Mouse (Mus musculus): ENCODE results near the gene Rnasek.

The Rnasek gene

DNA sequence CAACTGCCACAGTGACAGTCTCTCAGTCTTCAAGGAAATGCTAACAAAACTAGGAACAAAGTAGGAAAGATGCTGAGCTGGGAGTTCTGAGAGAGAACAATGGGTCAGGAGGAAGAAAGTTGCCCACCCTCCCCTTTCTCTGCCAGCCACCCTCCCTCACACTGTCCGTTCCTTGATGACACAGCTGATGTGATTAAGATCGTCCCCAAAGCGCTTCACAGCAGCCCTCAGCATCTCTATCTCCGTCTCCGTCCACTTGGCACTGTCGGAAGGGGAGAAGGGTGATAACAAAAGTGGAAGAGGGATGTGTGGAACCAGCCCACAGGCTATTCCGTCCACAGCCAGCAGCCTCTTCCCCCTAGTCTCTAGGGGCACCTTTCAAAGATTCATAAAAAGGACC lies 2.9 kb downstream of the Rnasek start:
- no peak for DNase-seq (ENCODE audit: low spot score)

DNA sequence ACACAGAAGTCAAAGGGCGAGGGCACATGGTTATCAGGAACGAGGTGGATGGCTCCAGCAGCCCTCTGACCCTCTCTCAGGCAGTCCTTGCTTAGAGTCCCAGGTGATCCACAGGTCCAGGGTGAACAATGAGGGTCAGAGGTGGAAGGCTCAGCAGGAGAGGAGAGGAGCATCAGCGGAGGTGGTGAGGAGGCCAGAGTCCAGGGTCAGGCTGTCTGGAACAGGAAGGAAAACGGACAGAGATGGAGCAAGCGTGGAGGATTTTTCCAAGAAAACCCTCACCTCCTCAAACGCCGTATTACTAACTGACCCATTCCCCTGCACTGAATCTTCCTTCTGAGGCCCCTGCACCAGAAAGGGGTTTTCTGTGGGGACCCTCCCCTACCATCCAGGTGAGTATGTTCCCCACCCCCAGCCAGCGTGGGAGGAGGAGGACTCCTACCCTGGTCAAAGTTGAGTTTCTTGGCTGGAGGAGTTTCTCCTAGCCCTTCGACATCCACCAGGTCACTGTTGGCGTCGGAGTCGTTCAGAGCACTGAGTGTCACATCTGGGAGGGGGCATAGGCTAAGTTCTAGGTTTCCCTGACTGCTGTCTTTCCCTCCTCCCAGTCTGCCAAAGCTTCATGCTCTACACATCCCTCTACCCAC lies 4.3 kb downstream of the Rnasek start:
- DNase-seq (ENCODE audit: low spot score) = no peak

DNA sequence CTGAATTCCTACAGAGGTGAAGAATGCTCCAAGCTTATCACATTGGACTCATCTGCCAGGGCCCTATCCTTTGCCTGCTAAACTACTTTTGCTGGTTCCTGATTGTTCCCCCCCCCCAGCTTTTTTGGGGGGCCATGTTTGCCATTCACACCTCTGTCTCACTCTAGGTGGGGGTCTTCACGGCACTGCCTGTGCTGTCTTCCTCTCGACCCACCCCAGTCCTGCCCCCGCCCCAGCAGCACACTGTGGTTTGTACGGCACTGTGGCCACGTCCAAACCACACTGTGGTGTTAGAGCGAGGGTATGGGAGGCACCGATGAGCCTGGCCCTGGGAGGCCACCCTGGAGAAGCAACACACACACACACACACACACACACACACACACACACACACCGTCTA lies 5.1 kb downstream of the Rnasek start:
- DNase-seq (ENCODE audit: low spot score) = no peak

DNA sequence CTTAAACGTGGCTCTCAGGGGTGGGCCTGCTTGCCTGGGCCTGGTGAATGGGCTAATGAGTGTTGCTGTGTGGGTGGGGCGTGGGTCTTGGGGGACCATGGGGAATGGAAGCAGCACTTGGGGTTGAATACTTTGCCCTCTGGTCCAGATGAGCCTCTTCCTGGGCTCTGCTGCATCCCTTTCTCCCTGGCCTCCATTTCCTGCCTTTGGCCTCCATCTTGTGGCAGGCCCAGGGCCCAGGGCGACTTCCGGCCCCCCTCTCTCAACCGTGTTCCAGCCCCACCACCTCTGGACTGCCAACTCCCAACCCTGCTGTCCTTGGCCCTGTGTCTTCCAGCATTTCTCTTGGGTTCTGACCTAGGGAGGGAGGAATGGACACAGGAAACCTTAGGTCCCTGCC lies 5.6 kb downstream of the Rnasek start:
- no peak for DNase-seq (ENCODE audit: low spot score)

DNA sequence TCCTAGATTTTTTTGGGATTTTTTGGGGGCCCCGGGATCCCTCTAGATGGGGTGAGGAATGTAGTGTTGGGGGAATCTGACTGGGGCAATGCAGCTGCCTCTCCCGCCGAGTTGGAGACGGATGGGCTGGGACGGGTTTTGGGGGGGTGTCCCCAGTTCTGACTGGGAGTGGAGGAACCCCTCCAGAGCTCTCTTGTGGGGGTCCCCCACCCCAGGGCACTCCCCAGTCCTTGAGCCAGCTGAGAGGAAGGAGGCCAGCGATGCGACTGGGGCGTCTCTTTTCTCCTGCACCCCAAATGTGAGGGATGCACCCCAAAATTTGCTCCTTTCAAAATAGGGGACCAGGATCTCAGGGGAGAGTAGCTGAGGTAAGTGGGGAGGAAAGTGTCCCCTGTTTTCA lies 6.6 kb downstream of the Rnasek start:
- DNase-seq (ENCODE audit: low spot score) = no peak

DNA sequence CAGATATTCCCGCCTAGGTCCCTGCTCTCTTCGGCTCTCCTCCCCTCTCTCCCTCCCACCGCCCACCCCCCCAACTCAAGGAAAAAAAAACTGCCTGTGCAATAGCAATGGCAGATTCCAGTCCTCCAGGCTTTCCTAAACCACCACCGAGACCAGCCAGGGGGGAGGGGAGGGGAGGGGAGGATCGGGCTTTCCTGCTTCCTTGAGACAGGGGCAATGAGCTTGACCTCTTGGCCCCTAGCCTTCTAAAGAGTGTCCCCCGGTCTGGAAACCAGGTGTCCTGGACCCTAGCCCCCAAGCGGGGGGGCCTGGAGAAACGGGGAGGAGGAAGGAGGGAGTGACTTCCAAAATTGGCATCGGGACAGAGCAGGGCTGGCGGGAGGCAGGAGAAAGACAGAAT lies 7.1 kb downstream of the Rnasek start:
- DNase-seq (ENCODE audit: low spot score) = no peak

DNA sequence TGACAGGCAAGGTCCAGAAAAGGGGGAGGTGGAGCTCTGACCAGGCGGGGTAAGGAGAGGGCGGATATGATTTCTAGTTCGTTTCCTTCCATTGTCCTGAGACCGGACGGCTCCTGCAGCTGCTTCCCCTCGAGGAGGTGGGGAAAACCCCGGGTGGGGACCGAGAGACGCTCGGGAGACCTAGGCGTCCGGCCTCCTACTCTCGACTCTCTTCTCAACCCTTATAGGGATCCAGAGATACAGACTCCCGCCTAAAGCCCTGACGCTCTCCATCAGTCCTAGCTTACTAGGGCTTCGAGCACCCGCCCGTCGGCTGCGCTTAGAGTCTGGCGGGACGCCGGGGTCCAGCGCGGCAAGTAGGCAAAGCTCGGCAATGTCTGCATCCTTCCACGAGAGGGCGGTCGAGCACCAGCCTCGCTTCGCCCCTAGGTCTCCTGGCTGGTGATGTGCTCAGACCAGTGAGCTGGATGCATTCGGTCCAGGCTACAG lies 9.4 kb downstream of the Rnasek start:
- peak; percentile 78 for DNase-seq (ENCODE audit: low spot score)

DNA sequence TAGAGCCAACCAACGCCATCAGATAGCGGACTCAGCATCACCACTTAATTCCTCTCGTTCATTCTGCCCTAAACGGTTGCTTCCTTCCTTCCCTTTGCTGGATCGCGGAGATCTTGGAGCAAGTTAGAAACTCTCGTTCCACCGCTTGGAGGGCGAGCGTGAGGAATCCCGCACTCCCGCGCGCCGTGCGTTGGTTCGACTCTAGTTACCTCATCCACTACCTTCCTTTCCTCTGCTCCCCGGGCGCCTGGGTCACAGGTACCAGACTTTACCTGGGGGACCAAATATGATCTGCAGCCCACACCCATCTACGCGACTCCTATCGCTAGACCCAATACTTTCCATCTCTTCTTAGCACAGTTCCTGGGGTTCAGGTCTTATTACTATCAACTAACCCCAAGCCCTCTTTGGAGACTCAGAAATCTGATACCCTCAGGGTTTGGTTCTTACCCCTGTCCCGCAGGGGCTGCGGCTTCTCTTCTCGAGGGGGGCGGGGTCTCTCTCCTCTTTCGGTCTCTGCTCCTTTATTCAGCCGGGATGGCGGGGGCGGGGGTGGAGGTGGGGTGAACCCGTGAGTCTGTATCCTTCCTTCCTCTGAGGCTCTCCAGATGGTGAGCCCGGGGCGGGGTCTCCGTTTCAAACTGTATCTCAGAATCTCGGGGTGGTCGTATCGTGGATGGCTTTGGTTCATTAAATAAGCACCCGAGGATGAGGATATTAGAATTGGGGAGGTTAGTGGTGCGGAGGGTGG lies 10.2 kb downstream of the Rnasek start, which contains the start of gene Bcl6b:
Bcl6b (minus strand) TSS at position 539 of the 751 bp plus-strand sequence.
- DNase-seq (ENCODE audit: low spot score) = no peak

DNA sequence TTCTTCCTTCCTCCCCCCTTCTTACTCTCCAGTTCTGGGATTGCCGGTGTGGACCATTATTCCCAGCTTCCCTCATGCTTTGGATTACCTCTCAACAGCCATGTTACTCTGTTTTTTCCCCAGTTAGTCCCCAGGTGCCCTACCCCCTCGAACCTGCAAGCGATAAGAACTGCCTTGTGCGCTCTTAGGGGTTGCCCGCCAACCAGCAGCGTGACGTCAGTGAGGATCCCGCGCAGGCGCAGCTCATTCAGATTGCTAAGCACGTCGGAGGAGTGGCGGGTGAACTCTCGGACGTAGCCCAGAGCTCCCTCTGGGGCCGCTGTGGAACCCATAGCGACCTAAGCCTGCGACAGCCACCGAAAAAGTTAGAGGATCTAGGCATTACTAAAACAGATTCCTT lies 10.8 kb downstream of the Rnasek start:
- peak; percentile 87 for DNase-seq (ENCODE audit: low spot score)

DNA sequence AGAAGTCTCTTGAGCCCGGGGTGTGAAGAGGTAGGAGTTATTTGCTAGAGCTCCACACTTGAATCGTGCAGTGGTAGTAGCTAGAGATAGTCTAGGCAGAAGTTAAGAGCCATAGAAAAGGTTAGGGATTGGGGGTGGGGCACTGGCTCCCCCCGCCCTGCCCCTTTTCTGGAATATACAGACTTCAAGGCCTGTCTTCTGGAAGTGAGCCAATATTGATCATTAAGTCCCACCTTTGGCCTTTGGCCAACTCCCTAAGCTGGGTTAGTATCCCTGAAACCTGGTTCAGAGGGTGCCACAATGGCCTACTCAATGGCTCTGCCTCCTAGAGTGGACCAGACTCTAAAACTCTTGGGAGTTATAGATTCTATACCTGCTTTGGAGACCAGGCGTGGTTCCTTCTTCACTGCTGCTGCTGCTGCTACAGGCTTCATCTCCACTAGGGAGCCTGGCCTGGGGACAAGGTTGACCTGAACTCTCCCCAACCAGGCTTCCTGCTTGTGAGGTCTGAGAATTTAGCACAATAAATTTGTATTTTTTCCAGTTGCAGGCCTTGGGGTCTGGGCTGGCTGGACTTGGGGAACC lies 11.9 kb downstream of the Rnasek start:
- DNase-seq (ENCODE audit: low spot score) = no peak

DNA sequence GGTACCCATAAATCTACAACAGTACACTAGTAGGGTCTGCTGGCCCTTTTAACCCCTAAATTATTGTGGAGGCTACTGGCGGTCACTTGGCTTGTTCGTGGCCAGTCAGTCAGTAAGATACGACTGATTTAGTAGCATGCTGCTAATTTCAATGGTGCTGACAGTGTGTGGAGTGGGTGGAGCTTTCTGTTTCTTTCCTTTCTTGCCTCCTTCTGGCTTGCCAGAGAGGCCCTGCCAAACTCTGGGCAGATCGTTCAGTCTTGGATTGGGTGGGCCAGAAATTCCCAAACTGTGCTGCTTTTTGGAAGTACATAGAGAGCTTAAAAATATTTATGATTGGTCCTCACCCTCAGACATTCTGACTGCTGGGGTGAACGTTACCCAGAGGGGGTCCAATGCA lies 12.5 kb downstream of the Rnasek start:
- DNase-seq (ENCODE audit: low spot score) = no peak

DNA sequence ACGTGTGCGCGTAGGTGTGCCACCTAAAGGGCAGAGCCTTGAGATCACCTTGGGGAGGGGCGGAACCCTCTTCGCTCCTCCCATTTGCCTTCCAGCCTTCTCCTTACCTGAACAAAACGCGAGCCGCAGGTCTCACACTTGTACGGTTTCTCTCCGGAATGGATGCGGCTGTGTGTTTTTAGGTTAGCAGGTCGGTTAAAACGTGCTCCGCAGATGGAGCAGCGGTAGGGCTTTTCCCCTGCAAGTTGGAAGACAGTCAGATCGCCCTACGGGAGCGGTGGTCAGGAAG lies 13.1 kb downstream of the Rnasek start:
- no peak for DNase-seq (ENCODE audit: low spot score)

DNA sequence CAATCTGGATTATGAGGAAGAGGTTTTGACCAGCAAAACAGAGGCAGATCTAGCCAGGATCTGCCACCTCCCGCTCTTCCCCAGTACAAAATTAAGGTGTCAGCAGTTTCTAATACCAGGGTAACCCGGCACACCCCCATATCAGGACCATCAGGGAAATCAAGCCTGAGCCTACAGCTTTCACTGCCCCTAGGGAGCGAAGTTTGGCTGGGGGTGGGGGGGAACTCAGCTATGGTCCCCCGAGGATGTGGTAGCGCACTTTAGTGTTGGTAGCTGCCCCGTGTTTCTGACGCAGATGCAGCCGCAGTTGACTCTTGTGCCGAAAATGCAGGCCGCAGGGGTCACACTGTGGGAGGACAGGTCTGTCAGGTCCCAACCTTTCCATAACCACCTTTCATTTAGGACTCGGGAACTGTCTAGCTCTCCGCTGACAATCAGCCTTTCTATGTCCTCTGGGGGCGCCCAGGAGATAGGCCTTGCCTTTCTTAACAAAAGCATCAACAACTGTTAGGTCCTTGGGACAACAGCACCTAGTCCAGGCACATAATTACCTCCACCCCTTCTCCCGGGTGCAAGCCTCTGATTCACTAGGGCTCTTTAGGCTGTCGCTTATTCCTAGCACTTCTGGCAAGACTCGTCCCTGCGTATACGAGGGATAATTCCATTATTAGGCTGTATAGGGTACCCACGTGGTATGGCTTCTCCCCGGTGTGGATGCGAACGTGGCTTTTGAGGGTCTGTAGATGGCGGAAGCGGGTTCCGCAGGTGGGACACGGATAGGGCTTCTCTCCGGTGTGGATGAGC lies 13.6 kb downstream of the Rnasek start:
- no peak for DNase-seq (ENCODE audit: low spot score)

DNA sequence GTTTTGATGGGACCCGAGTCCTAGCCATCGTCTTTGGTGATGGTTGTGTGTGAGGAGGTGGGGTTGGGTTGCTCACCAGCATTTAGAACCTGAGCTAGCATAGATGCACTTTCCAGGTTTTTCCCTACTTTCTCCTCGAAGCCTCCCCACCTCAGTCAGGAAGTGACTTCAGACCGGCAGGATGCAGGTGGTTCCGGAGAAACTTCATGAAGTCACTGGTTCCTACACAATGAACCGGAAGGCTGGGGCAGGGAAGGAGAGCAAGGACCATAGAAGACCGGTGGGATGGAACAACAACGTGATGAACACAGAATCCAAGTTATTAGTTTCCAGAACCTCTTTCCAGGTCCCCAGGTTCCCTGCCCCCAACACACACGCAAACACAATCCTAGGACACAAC lies 15.9 kb downstream of the Rnasek start:
- DNase-seq (ENCODE audit: low spot score) = no peak

DNA sequence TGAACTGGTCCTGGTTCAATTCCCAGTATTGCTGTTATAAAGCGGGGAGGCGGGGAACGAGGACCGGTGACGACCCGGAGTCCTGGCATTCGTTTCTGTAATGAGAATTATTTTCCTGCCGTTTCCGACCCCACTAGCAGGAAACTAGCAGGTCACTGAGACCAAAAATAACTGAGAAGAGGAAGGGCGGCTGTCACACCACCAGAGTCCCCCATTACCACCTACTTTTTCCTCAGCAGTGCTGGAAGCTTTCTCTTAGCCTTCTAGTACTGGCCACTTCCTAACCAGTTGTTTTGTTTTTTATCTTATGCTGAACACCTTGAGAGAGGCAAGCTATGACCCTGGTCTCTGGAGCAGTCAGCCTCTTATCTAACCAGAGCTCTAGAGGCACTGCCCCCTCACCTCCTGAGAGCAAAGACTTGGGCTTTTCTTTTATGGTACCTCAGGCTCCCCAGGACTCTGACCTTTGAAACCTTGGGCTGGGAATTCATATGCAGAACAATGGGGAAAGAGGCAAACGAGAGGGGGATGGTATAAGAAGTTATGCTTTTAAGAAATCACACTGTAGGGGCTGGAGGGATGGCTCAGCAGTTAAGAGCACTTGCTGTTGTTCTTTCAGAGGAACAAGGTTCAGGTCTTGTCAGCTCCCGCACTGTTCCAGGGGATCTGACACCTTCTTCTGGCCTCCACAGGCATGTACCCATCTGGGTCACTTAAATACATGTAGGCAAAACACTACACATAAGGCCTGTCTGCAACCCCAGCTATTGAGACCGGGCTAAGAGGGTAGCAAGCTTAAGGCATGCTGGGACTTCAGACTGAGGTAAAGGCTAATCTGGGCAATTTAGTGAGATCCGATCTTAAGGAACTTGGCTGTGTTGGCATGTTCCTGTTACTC lies 17.8 kb downstream of the Rnasek start:
- no peak for DNase-seq (ENCODE audit: low spot score)

DNA sequence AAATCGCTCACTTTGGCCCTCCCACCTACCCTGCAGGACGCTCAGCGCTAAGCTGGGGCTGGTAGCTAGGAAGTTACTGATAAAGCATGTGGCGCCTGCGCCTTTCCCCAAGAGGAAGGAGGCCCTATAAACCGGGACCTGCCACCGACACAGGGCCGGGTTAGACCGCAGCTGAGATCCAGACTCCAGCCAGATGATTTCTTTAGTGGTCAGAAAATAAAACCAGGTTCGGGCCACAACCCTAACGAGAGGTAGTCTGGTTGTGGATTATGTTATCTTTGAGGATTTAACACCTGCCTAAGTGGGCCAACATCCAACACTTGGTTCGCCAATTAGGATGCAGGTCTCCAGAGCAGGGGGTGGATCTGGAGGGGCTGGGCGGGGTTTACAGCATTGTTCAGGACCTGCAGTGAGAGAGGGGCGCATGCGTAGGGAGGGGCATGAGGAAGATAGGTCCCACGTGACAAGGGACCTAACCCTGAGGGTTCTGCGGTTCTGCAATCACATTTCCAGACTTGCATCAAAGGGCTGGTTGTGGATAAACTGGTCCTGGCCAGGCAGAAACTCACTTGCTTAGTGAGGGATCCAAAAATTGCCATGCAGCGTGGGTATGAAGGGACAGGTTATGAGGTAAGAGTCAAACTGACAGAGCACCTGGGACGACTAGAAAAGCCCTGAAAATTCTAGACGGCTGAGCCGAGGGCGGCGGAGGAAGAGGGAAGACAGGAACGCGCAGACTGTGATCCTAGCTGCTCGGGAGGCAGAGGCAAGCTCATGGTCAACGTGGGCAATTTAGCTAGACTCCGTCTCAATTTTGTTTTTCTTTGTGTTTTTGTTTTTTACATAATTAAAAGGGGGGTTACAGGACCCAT lies 18.7 kb downstream of the Rnasek start, which contains the start of gene Slc16a13:
Slc16a13 (minus strand) TSS at position 334 of the 872 bp plus-strand sequence.
- peak; percentile 95 for DNase-seq (ENCODE audit: low spot score)

DNA sequence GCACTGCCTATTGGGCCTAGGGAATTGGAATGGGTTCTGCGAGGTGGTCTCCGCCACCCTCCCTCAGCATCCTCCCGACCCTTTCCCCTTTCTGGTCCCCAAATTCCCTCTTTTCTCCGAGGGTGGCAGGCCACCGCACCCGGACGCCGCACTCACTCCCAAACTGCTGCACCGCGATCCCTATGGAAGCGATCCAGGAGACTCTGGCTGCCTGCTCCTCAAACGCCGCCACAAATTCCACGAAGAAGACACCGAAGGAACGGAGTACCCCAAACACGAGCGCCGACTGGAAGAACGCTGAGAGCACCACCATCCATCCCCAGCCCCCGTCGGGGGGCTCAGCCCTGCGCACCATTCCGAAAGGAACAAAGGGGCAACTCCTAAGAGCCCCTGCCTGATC lies 19.3 kb downstream of the Rnasek start:
- no peak for DNase-seq (ENCODE audit: low spot score)

DNA sequence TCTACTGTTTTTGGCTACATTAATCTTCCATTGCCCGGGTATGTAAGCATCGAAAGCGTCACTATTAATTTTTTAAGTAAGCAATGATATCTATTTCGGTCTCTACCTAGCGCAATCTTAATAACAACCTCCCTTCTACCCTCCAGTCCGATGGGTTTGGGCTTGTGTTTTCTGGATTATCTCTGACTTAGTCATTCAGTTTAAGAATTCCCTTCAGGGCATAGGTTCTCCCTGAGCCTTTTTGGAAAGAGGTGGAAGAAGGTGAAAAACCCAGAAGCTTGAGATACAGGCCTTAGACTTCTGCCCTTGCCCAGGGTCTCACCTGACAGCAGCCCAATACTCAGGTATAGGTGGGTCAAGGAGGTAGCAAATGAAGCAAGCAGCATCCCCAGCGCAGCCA lies 19.8 kb downstream of the Rnasek start:
- no peak for DNase-seq (ENCODE audit: low spot score)

DNA sequence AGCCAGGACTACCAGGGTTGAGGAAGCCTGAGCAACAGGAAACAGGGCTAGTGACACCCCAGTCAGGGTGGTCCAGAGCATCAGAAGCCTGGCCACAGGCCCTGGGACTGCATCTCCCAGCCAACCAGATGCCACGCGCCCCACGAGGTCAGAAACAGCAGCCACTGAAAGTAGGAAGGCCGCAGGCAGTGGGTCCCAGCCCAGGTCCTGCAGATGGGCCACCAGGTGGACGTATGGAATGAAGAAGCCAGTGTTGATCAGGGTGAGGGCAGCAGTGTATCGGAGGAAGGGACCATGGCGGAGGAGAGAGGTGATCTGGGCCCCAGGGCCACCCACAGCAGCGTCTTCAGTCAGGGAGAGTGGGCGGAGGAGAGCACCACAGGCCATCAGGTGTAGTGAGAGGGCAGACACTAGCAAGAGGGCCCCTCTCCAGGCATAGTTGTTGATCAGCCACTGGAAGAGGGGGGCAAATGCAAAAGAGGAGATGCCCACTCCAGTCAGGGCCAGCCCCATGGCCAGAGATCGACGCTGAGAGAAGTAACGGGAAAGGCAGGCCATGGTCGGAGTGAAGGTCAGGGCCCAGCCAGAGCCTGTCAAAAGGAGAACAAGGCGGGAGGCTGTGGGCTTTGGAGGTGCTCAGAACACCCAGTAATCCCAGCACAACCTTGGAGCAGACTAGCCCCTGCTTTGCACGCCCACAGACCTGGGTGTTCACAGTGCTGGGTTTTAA lies 20.7 kb downstream of the Rnasek start:
- DNase-seq (ENCODE audit: low spot score) = no peak

DNA sequence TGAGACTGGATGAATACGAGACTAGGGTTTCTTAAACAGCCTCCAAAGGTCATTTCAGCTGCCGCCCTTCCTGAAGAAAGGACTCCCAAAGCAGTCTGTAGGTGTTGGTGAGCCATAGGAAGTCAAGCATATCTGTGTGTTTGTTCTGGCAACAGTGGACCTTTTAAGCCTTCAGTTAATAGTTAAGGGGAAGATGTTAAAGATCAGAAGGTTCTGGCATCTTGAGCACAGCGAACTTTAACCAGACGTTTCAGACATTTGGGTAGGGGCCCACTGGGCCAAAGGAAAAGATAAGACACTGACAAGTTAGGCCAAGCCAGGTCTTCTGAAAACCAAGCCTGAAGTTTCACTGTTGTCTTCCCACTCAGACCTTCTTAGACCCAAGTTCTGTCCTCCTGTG lies 21.6 kb downstream of the Rnasek start:
- no peak for DNase-seq (ENCODE audit: low spot score)
